Mouse (Mus musculus) embryonic facial prominence, embryonic 10.5 days (tissue): ENCODE results near the gene Ctrb1. TPM values are rescaled to one million over a fixed set of nuclear protein-coding genes. Genes with fewer than 3 reads are reported as not detected.
A peak's percentile ranks its signal among the peaks of the same experiment; 100 is the strongest.
"Not testable (repeated sequence)": the region's sequence is repeated elsewhere in the genome, so short reads cannot be mapped to it uniquely, and the experiment has no call there.

Source experiments
- DNase-seq: peaks from one replicate; pipeline ENCODE4 v3.0.0-alpha.2; 2017; ENCODE audit warnings: low spot score
- H3K27ac ChIP-seq: fragments of 300-500 bp; sonication (generic); replicated peaks from 2 replicates; pipeline ENCODE4 v1.5.1; 2016; ENCODE audit warnings: mild to moderate bottlenecking
- H3K27me3 ChIP-seq: fragments of 300-500 bp; sonication (generic); replicated peaks from 2 replicates; pipeline ENCODE4 v1.6.1; 2016; ENCODE audit warnings: low read depth, mild to moderate bottlenecking; ENCODE audit not compliant: poor library complexity, severe bottlenecking
- H3K36me3 ChIP-seq: fragments of 300-500 bp; sonication (generic); replicated peaks from 2 replicates; pipeline ENCODE4 v1.6.1; 2016; ENCODE audit warnings: mild to moderate bottlenecking, moderate library complexity
- H3K4me1 ChIP-seq: fragments of 300-500 bp; sonication (generic); 2 replicates; pipeline ENCODE4 v1.6.1; 2016
- H3K4me3 ChIP-seq: fragments of 300-500 bp; sonication (generic); 2 replicates; pipeline ENCODE4 v1.5.1; 2016; ENCODE audit warnings: mild to moderate bottlenecking, moderate library complexity
- H3K9me3 ChIP-seq: fragments of 300-500 bp; sonication (generic); 2 replicates; pipeline ENCODE4 v1.6.1; 2016; ENCODE audit warnings: mild to moderate bottlenecking
- WGBS: fragments of 180-500 bp; shearing (Covaris S2); methylation state at CpG from one replicate; pipeline ENCODE4 v1.1.7; 2016; 5-methylcytosine and 5-hydroxymethylcytosine counted together
- polyA plus RNA-seq: library from polyadenylated mRNA; unstranded; fragments of >200 nt; fragmentation: Nextera tagmentation; extraction: Ambion mirVana; gene quantifications from 2 replicates; pipeline ENCODE4 v1.2.1, GENCODE M21; 2016

Ctrb1 gene
- polyA plus RNA-seq, 1 experiment from 2014 or later = not detected

DNA sequence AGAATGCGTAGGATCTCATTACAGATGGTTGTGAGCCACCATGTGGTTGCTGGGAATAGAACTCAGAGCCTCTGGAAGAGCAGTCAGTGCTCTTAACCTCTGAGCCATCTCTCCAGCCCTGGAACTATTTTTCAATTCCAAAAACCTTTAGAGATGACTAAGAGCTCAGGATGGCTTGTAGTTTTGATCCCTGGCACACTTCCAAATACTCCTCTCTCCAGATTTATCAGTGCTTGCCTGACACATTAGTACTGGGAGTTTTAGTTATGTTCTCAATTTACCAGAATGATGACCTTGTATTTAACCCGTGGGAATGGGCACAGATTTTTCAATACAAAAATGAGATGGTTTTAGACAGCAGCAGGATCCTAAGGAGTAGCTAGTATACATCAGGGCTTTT is 24.1 kb downstream of the Ctrb1 start:
- Histone ChIP-seq H3K4me3 (no peak overlapping the region), H3K9me3 (peaks cover 7% of the 10 kb centered on the region; the same call in 1 of the 2 replicates), H3K36me3 (peaks cover 59% of the 10 kb centered on the region), H3K27ac (no peak overlapping the region), H3K4me1 (no peaks in the 10 kb centered on the region), H3K27me3 (no peaks in the 10 kb centered on the region)
- no peak for DNase-seq
- 95% methylated on average over 2 of the region's 2 CpGs for WGBS

- Histone ChIP-seq H3K4me1 (peaks cover 1% of the 10 kb centered on the region), H3K27me3 (no peaks in the 10 kb centered on the region), H3K27ac (no peak overlapping the region), H3K36me3 (peaks cover 43% of the 10 kb centered on the region), H3K4me3 (no peak overlapping the region), H3K9me3 (no peaks in the 10 kb centered on the region)
- 86% methylated on average over 3 of the region's 3 CpGs for WGBS
- DNase-seq = peak; percentile 73
Measured at GRCm38 (mm10) chr8:111662473-111662872, 28.3 kb downstream of the Ctrb1 start.

GRCm38 (mm10) chr8:111658819-111659423 is 31.9 kb downstream of the Ctrb1 start:
- no peak for DNase-seq
- WGBS = 83% methylated on average over 6 of the region's 6 CpGs
- Histone ChIP-seq H3K4me1 (peaks cover 9% of the 10 kb centered on the region), H3K4me3 (no peak overlapping the region), H3K36me3 (peaks cover 27% of the 10 kb centered on the region), H3K9me3 (no peaks in the 10 kb centered on the region), H3K27ac (no peak overlapping the region), H3K27me3 (no peaks in the 10 kb centered on the region)

GRCm38 (mm10) chr8:111657312-111657854 is 33.4 kb downstream of the Ctrb1 start:
- H3K36me3 ChIP-seq = peaks cover 27% of the 10 kb centered on the region
- DNase-seq = no peak
- no peaks in the 10 kb centered on the region for H3K9me3 ChIP-seq
- H3K27me3 ChIP-seq = no peaks in the 10 kb centered on the region
- no peak overlapping the region for H3K4me3 ChIP-seq
- H3K4me1 ChIP-seq = peaks cover 9% of the 10 kb centered on the region
- 53% methylated on average over 1 of the region's 1 CpGs for WGBS
- H3K27ac ChIP-seq = no peak overlapping the region

GRCm38 (mm10) chr8:111653524-111653923 is 37.3 kb downstream of the Ctrb1 start:
- Histone ChIP-seq H3K4me1 (peaks cover 15% of the 10 kb centered on the region), H3K36me3 (peaks cover 3% of the 10 kb centered on the region), H3K27ac (no peak overlapping the region), H3K4me3 (no peak overlapping the region), H3K9me3 (no peaks in the 10 kb centered on the region), H3K27me3 (no peaks in the 10 kb centered on the region)
- no peak for DNase-seq
- WGBS = over 99% methylated on average over 2 of the region's 2 CpGs

DNA sequence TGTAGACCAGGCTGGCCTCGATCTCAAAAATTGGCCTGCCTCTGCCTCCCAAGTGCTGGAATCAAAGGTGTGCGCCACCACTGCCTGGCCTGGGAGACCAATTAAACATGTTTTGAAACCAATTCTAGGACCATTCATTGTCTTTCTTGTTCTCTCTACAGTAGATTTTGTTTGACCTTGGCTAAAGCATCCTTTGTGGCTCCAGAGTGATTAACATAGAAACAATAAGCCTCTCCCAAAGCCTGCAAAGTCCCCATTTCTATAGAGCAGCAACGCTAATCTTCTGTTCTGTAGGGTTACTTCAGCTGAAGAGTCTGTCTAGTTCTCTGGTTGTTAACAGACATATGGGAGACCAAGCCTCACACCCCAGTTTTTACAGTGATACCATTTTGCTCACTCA is 40.2 kb downstream of the Ctrb1 start:
- Histone ChIP-seq H3K27ac (no peak overlapping the region), H3K9me3 (no peaks in the 10 kb centered on the region), H3K4me1 (peaks cover 13% of the 10 kb centered on the region), H3K27me3 (no peaks in the 10 kb centered on the region), H3K4me3 (no peak overlapping the region), H3K36me3 (peaks cover 16% of the 10 kb centered on the region)
- DNase-seq = no peak
- WGBS = 88% methylated on average over 3 of the region's 3 CpGs

- Histone ChIP-seq H3K9me3 (no peaks in the 10 kb centered on the region), H3K27ac (0 out of 2 replicates have a peak overlapping the region, but pooled peaks have one; percentile 7), H3K4me1 (peaks cover 13% of the 10 kb centered on the region), H3K36me3 (peaks cover 13% of the 10 kb centered on the region), H3K4me3 (no peak overlapping the region), H3K27me3 (no peaks in the 10 kb centered on the region)
- no peak for DNase-seq
- WGBS = 49% methylated on average over 2 of the region's 2 CpGs
Measured at GRCm38 (mm10) chr8:111648834-111649233, 42.0 kb downstream of the Ctrb1 start.

DNA sequence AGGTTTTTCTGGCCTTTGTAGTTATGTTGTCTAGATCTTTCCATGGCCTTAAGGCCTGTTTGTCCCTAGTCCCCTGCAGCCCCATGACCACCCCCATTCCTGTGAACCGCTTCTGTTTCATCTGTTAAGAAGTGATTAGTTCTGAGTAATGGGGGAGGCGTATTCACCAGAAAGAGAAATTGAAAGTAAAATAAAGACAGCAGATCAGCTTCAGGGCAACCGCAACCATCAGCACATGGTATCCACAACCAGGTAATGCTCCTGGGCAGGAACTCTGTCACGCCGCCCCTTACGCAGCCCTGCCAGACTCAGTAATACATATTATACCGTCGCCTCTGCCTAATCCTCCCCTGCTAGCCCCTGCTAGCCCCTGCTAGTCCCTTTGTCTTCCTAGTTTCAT is 45.1 kb downstream of the Ctrb1 start:
- DNase-seq = no peak
- no peaks in the 10 kb centered on the region for H3K9me3 ChIP-seq
- WGBS = 95% methylated on average over 8 of the region's 8 CpGs

DNA sequence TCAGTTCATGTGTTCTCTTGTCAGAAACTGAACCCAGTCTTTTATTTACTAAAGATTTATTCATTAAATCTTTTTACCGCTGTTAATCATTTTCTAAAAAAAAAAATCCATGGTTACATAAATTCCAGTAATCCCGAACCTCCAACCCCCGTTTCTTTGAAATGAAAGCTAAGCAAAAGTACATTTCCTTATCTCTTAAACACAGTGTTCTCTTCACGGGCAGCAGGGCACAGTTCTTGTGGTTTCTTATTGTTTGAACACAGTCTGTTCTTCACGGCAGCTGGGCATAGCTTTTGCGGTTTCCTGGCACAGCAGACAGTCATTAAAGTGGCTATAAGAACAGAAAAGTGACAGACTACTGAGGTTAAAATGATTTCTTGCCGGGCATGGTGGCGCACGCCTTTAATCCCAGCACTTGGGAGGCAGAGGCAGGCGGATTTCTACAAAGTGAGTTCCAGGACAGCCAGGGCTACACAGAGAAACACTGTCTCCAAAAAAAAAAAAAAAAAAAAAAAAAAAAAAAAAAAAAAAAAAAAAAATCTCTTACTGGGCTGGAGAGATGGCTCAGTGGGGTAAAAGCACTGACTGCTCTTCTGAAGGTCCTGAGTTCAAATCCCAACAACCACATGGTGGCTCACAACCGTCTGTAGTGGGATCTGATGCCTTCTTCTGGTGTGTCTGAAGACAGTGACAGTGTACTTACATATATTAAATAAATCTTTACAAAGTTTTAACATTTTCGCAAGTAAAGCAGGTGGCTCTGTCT is 46.3 kb downstream of the Ctrb1 start:
- H3K4me1 ChIP-seq = peaks cover 21% of the 10 kb centered on the region
- H3K4me3 ChIP-seq = peak overlapping the region; percentile 86
- DNase-seq, H3K27me3 ChIP-seq, H3K9me3 ChIP-seq: not testable (repeated sequence)
- 84% methylated on average over 12 of the region's 12 CpGs for WGBS
- H3K36me3 ChIP-seq = peaks cover 13% of the 10 kb centered on the region
- peak overlapping the region; percentile 99; the same call in 1 of the 2 replicates for H3K27ac ChIP-seq

More for the DNA sequence above, 45.1 kb downstream of the Ctrb1 start:
- Histone ChIP-seq H3K27me3 (no peaks in the 10 kb centered on the region), H3K4me1 (peaks cover 21% of the 10 kb centered on the region), H3K4me3 (no peak overlapping the region), H3K36me3 (peaks cover 13% of the 10 kb centered on the region), H3K27ac (no peak overlapping the region)

GRCm38 (mm10) chr8:111643264-111644141 is 47.3 kb downstream of the Ctrb1 start, which contains the start of gene Zfp1:
Gene Zfp1 (plus strand): TSS chr8:111643401.
- H3K9me3 ChIP-seq = no peaks in the 10 kb centered on the region
- peak within 1 kb of the TSS; percentile 99 for H3K27ac ChIP-seq
- H3K27me3 ChIP-seq = no peaks in the 10 kb centered on the region
- WGBS = under 1% methylated on average over 75 of the region's 75 CpGs
- peak within 1 kb of the TSS; percentile 86 for H3K4me3 ChIP-seq
- H3K36me3 ChIP-seq = peaks cover 13% of the 10 kb centered on the region
- H3K4me1 ChIP-seq = peaks cover 15% of the 10 kb centered on the region
- peak; percentile 94 for DNase-seq

- H3K27ac ChIP-seq = peak overlapping the region; percentile 99
- DNase-seq = no peak
- no peaks in the 10 kb centered on the region for H3K27me3 ChIP-seq
- peak overlapping the region; percentile 86 for H3K4me3 ChIP-seq
- peaks cover 9% of the 10 kb centered on the region for H3K4me1 ChIP-seq
- peaks cover 13% of the 10 kb centered on the region for H3K36me3 ChIP-seq
- no peaks in the 10 kb centered on the region for H3K9me3 ChIP-seq
- 19% methylated on average over 5 of the region's 5 CpGs for WGBS
Measured at GRCm38 (mm10) chr8:111642939-111643263, 47.9 kb downstream of the Ctrb1 start.

DNA sequence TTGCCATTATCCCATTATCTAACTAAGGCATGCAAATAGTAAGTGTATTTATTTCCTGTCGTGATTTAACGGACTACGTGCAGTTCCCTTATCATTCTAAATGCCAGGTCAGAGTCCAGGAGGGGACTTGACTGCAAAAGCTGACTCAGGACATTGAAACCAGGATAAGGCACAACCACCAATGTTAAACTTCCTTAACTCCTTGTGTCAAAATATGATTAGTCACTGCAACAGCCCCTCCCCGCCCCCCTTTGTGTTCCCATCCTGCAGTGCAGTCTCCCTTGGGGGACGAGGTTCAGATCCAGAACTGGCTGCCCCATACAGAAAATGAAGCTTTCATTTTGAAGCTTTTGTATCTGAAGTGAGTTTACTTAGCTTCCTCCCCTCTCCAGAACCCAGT is 48.3 kb downstream of the Ctrb1 start:
- no peaks in the 10 kb centered on the region for H3K9me3 ChIP-seq
- peaks cover 8% of the 10 kb centered on the region for H3K4me1 ChIP-seq
- DNase-seq = no peak
- peaks cover 13% of the 10 kb centered on the region for H3K36me3 ChIP-seq
- H3K27ac ChIP-seq = peak overlapping the region; percentile 99
- H3K27me3 ChIP-seq = no peaks in the 10 kb centered on the region
- 68% methylated on average over 5 of the region's 5 CpGs for WGBS
- peak overlapping the region; percentile 86 for H3K4me3 ChIP-seq
